Mouse (Mus musculus) lung, postnatal 0 days (tissue): ENCODE results near the gene Treml4. TPM values are rescaled to one million over a fixed set of nuclear protein-coding genes. Genes with fewer than 3 reads are reported as not detected.
A peak's percentile ranks its signal among the peaks of the same experiment; 100 is the strongest.

Experiments
- ATAC-seq: fragments of 200-750 bp; cut with Nextera tagmentation; 2 replicates; pipeline ENCODE4 v1.8.0; 2017; ENCODE audit warnings: moderate library complexity
- DNase-seq: peaks from one replicate; pipeline ENCODE4 v3.0.0-alpha.2; 2016; ENCODE audit warnings: low spot score
- H3K27ac ChIP-seq: fragments of 300-500 bp; sonication (generic); 2 replicates; pipeline ENCODE4 v1.5.1; 2014; ENCODE audit warnings: antibody characterized with exemption, mild to moderate bottlenecking, low read length, mixed read lengths
- H3K27me3 ChIP-seq: fragments of 300-500 bp; sonication (generic); replicated peaks from 2 replicates; pipeline ENCODE4 v1.6.1; 2014; ENCODE audit warnings: low read length, mixed read lengths; ENCODE audit not compliant: insufficient read depth
- H3K36me3 ChIP-seq: fragments of 300-500 bp; sonication (generic); 2 replicates; pipeline ENCODE4 v1.6.1; 2014; ENCODE audit warnings: low read length, mixed read lengths; ENCODE audit not compliant: insufficient read depth
- H3K4me1 ChIP-seq: fragments of 300-500 bp; sonication (generic); 2 replicates; pipeline ENCODE4 v1.6.1; 2014; ENCODE audit warnings: antibody characterized with exemption, low read depth, low read length, mixed read lengths; ENCODE audit not compliant: insufficient read depth
- H3K4me2 ChIP-seq: fragments of 300-500 bp; sonication (generic); replicated peaks from 2 replicates; pipeline ENCODE4 v1.6.1; 2014; ENCODE audit warnings: low read depth, mild to moderate bottlenecking, low read length, moderate library complexity, mixed read lengths
- H3K4me3 ChIP-seq: fragments of 300-500 bp; sonication (generic); 2 replicates; pipeline ENCODE4 v1.5.1; 2014; ENCODE audit warnings: low read depth, low read length
- H3K9ac ChIP-seq: fragments of 300-500 bp; sonication (generic); replicated peaks from 2 replicates; pipeline ENCODE4 v1.6.1; 2014; ENCODE audit warnings: low read depth, mild to moderate bottlenecking
- H3K9me3 ChIP-seq: fragments of 300-500 bp; sonication (generic); 2 replicates; pipeline ENCODE4 v1.6.1; 2016; ENCODE audit warnings: low read length, mixed read lengths
- CTCF ChIP-seq: IDR thresholded peaks from 2 replicates; pipeline ENCODE4 v1.5.1; 2016; ENCODE audit warnings: antibody characterized with exemption, mild to moderate bottlenecking
- EP300 ChIP-seq: IDR thresholded peaks from 2 replicates; pipeline ENCODE4 v1.6.1; 2016; ENCODE audit warnings: antibody characterized with exemption, mild to moderate bottlenecking, control low read depth
- WGBS: fragments of 180-500 bp; shearing (Covaris S2); extraction: QIAGEN DNeasy Blood & Tissue Kit; methylation state at CpG from one replicate; pipeline ENCODE4 v1.1.7; 2014; 5-methylcytosine and 5-hydroxymethylcytosine counted together
- polyA plus RNA-seq: library from polyadenylated mRNA; unstranded; fragments of >200 nt; fragmentation: Nextera tagmentation; extraction: Ambion mirVana; gene quantifications from 2 replicates; pipeline ENCODE4 v1.2.1, GENCODE M21; 2015

Treml4 gene
- 2.2 and 2.8 TPM in 2 replicates for polyA plus RNA-seq

GRCm38 (mm10) chr17:48263741-48264362, at the start of gene Treml4:
Treml4 (plus strand) TSS chr17:48264295.
- peak; percentile 11 for DNase-seq
- H3K4me2 ChIP-seq = no peak within 1 kb of the TSS
- H3K36me3 ChIP-seq = no peaks in the 10 kb centered on the region
- H3K4me1 ChIP-seq = no peaks in the 10 kb centered on the region
- 81% methylated on average over 3 of the region's 3 CpGs for WGBS
- H3K27ac ChIP-seq = no peak within 1 kb of the TSS
- no peak within 1 kb of the TSS for H3K4me3 ChIP-seq
- no peak for ATAC-seq
- TF ChIP-seq EP300 (no peak), CTCF (no peak)
- H3K9me3 ChIP-seq = peaks cover 3% of the 10 kb centered on the region; the same call in 1 of the 2 replicates
- H3K9ac ChIP-seq = no peak within 1 kb of the TSS
- H3K27me3 ChIP-seq = no peaks in the 10 kb centered on the region

- Histone ChIP-seq H3K27me3 (no peaks in the 10 kb centered on the region), H3K27ac (no peak overlapping the region), H3K36me3 (no peaks in the 10 kb centered on the region), H3K9ac (no peak overlapping the region), H3K4me2 (no peak overlapping the region), H3K4me1 (no peaks in the 10 kb centered on the region), H3K9me3 (no peaks in the 10 kb centered on the region), H3K4me3 (no peak overlapping the region)
- TF ChIP-seq EP300 = no peak
- DNase-seq = no peak
- WGBS = 88% methylated on average over 1 of the region's 1 CpGs
- no peak for ATAC-seq
These were observed 48.7 kb upstream of the Treml4 start for GRCm38 (mm10) chr17:48215429-48215828.

- Histone ChIP-seq H3K27ac (no peak overlapping the region), H3K9me3 (no peaks in the 10 kb centered on the region), H3K9ac (no peak overlapping the region), H3K4me2 (no peak overlapping the region), H3K4me3 (no peak overlapping the region), H3K36me3 (no peaks in the 10 kb centered on the region), H3K4me1 (no peaks in the 10 kb centered on the region), H3K27me3 (no peaks in the 10 kb centered on the region)
- DNase-seq (peak; percentile 16), ATAC-seq (no peak)
- TF ChIP-seq EP300 = no peak
- no peak for TF ChIP-seq CTCF
- 72% methylated on average over 7 of the region's 7 CpGs for WGBS
These were observed 33.4 kb upstream of the Treml4 start for GRCm38 (mm10) chr17:48230680-48231079.

- Histone ChIP-seq H3K4me3 (no peak within 1 kb of the TSS), H3K27ac (no peak within 1 kb of the TSS), H3K27me3 (no peaks in the 10 kb centered on the region), H3K4me2 (no peak within 1 kb of the TSS), H3K9ac (no peak within 1 kb of the TSS), H3K9me3 (no peaks in the 10 kb centered on the region), H3K4me1 (no peaks in the 10 kb centered on the region), H3K36me3 (no peaks in the 10 kb centered on the region)
- peak; percentile 35 for DNase-seq
- ATAC-seq = 0 out of 2 replicates have a peak, but pooled peaks have one; percentile 32
- 80% methylated on average over 5 of the region's 6 CpGs for WGBS
- TF ChIP-seq EP300 (no peak), CTCF (no peak)
These were observed 31.6 kb upstream of the Treml4 start, which contains the start of gene Trem1 for GRCm38 (mm10) chr17:48232518-48232917. Trem1 (plus strand) TSS chr17:48232768.

- TF ChIP-seq EP300 (no peak), CTCF (no peak)
- WGBS = 90% methylated on average over 4 of the region's 4 CpGs
- no peaks in the 10 kb centered on the region for H3K36me3 ChIP-seq
- no peak overlapping the region for H3K9ac ChIP-seq
- H3K4me2 ChIP-seq = no peak overlapping the region
- no peak overlapping the region for H3K4me3 ChIP-seq
- no peaks in the 10 kb centered on the region for H3K4me1 ChIP-seq
- ATAC-seq = no peak
- no peaks in the 10 kb centered on the region for H3K9me3 ChIP-seq
- no peak for DNase-seq
- H3K27me3 ChIP-seq = no peaks in the 10 kb centered on the region
- H3K27ac ChIP-seq = no peak overlapping the region
These were observed 30.3 kb upstream of the Treml4 start for GRCm38 (mm10) chr17:48233789-48234188.

GRCm38 (mm10) chr17:48234550-48234949, 29.5 kb upstream of the Treml4 start:
- no peaks in the 10 kb centered on the region for H3K36me3 ChIP-seq
- H3K27ac ChIP-seq = no peak overlapping the region
- ATAC-seq = no peak
- WGBS = 64% methylated on average over 5 of the region's 5 CpGs
- no peaks in the 10 kb centered on the region for H3K27me3 ChIP-seq
- no peaks in the 10 kb centered on the region for H3K4me1 ChIP-seq
- H3K4me2 ChIP-seq = no peak overlapping the region
- H3K9ac ChIP-seq = no peak overlapping the region
- TF ChIP-seq EP300 = no peak
- TF ChIP-seq CTCF = no peak
- no peak overlapping the region for H3K4me3 ChIP-seq
- no peaks in the 10 kb centered on the region for H3K9me3 ChIP-seq
- DNase-seq = peak; percentile 36
